Mouse (Mus musculus): ENCODE data around the gene Fam102a.

Gene Fam102a

DNA sequence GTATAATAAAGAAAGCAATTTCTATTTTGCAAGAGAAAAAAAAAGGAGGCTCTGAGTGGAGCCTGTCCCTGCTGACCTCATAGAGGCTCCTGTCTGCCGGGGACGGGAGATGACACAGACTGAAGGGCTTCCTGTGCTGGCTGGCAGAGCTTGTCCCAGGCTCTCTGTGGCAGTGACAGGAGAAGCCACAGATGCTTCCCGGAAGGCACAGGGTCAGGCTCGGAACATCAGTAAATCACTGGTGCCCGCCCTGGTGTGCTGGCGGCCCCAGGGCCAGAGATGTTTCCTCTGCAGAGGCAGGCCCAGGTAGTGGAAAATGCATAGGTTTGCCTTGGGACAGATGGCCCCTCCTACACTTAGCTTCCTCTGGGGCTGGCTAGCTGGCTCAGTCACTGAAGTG, 20.8 kb upstream of the Fam102a start:
- DNase-seq (ENCODE audit: low spot score in 2 of 2), result no peak

GRCm38 (mm10) chr2:32517233-32517867, 17.8 kb upstream of the Fam102a start:
- DNase-seq (ENCODE audit: low spot score in 2 of 2), result no peak

GRCm38 (mm10) chr2:32520034-32520990, 14.8 kb upstream of the Fam102a start:
- no peak for DNase-seq (ENCODE audit: low spot score in 2 of 2)

GRCm38 (mm10) chr2:32524536-32525031, 10.5 kb upstream of the Fam102a start:
- DNase-seq (ENCODE audit: low spot score in 2 of 2), result no peak

DNA sequence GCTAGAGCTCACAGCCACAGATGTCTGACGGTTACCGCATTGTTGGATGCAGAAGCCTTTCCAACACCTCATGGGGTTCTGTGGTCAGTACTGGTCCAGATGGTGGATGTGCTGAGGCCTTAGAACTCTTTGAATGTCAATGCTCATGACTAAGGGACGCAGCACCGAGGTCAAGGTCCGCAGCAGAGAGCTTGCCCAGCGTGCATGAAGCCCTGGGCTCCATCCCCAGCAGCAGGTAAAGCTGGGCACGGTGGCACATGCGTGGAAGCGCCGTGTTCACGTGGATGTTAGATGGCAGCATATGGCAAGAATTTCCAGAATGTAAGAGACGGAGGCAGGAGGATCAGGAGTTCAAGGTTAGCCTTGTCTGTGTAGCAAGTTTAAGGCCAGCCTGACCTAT, 9.3 kb upstream of the Fam102a start:
- no peak for DNase-seq (ENCODE audit: low spot score in 2 of 2)

DNA sequence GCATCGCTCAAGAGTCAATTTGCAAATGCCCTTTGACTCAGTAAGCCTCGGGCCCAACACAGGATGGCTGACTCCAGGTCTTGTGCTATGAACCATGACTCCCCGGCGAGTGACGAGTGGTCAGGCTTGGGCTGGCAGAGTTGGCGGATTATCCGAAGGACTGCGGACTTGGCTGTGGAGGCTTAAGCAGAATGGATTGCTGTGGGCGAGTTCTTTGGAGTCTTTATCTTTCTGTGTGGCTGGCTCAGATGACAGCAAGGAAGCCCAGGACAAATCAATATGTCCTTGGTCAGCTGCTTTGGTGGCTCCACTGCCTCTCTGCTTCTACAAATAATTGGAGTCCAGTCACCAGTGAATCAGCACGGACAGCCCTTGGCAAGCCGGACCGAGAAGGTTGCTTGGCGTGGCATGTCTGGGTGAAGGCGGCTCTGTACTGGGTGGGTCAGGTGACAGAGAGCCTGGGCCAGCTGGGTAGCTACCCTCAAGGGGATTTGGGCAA, 7.6 kb upstream of the Fam102a start:
- DNase-seq (ENCODE audit: low spot score in 2 of 2), result no peak

DNA sequence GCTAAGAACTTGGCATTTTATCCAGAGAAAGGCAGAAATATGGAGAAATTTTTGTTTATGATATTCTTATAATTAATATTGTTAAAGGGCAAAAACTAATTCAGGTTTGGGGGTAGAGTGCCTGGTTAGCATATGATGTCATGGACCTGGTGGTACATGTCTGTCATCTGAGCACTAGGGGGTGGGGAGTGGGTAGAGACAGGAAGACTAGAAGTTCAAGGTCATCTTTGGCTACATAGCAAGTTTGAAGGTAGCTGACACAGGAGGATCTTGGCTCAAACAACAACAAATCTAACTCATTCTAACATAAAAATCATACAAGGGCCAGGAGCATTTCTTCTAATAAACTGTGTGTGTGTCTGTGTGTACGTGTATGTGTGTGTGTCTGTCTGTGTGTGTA, 6.8 kb upstream of the Fam102a start:
- DNase-seq (ENCODE audit: low spot score in 2 of 2), result no peak

DNA sequence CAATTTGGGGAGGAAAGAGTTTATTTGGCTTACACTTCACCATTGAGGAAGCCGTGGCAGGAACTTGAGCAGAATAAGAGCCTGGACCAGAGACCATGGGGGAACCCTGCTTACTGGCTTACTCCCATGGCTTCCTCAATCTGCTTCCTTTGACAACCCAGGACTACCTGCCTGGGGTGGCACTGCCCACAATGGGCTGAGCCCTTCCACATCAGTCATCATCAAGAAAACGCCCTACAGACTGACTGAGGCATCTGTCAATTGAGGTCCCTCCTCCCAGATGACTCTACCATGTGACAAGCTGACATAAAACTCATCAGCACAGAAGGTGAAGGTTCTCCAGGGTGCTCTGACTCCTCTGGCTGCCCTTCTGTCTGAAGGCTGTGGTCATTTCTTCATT, 4.7 kb upstream of the Fam102a start:
- no peak for DNase-seq (ENCODE audit: low spot score in 2 of 2)

DNA sequence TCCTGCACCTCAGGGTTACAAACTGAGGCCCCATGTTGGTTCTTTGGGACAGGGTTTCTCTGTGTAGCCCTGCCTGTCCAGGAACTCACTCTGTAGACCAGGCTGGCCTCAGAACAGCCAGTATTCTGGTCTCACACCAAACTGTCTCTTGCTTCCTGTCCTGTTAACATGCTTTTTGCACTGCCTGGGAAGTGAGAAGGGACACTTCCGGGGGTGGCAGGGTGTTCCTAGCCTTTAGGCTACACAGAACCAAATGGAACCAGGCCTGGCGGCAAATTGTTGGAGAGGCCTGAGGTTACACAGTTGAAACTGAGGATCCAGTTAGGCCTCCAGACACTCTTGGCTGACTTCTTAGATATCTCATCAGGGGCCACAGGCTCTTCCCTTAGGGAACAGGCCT, 2.0 kb upstream of the Fam102a start:
- DNase-seq (ENCODE audit: low spot score in 2 of 2), result no peak

GRCm38 (mm10) chr2:32534061-32534732, 935 bp upstream of the Fam102a start:
- DNase-seq (ENCODE audit: low spot score in 2 of 2), result no peak

DNA sequence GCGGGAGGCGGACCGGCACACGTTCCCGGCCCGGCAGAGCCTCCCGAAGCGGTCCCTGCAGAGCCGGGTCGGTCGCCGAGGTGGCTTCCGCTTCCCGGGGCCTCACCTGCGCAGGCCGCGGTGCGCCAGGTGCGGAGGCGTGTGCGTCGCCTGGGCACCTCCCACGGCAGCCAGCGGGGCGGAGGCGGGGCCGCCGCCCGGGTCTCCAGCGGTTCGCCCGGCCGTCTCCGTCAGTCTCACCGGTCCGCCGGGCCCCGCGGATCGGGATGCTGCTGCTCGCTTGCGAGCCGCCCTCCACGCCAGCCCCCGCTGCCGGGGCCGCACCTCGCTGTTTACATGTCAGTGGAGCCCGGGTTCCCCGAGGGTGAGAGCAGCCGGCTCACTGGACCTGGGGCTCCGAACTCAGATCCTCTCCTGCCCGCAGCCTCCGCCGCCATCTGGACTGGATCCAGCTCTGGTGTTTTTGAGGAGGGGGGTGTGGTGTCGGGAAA, 414 bp downstream of the Fam102a start:
- peak; percentile 36 to 45 for DNase-seq (ENCODE audit: low spot score in 2 of 2)

DNA sequence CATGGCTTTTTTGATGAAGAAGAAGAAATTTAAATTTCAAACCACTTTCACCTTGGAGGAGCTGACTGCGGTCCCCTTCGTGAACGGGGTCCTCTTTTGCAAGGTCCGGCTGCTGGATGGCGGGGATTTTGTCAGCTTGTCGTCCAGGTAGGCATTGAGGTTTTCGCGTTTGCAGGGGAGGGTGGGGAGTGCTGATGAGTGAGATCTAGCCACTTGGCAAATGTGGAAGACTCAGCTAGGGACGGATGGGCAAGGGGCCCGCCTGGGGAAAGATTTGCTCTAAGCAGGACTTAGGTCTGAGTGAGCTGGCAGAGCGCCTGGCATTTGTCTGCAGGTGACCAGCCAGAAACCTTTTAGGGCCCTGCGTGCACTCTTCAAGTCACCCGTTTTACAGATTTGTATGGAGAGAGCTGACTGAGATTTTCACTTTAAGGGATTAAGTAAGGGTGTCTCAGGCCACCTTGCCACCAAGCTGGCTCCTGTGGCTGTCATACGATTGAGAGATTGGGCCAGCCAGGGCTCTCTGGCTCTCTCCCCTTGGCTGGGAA, 1.0 kb downstream of the Fam102a start:
- DNase-seq (ENCODE audit: low spot score in 2 of 2), result no peak

DNA sequence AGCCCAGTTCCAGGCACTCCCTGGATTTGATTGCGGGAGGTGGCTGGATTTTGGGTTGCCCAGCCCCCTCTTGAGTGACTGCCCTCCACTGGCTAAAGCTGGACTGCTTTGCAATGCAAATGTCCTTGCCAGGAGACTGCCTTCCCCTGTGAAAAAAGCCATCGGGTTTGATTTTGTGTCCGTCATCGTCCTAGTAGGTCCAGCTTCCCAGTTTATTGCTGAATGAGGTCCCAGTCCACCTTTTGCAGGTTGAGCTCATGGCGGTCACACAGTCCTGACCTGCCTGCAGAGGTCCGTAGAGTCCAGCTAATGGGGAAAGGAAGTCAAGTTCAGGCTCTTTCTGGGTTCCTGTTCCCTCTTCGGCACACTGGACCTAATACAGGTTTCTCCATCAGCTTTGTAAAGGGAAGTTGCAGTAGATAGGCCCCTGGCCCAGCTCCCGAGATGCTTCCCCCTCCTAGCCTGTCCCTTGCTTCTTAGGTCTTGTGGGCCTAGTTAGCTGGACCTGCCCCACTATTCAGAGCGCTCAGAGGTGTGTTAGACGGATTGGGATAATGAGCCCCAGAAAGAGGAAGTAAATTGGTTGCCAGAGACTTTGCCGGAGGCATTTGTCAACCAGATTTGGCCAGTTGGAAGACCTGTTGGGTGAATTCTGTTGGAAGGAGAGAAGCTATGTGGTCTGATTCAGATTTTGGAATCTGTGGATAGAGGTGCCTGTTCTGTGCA, 1.7 kb downstream of the Fam102a start:
- peak; percentile 54 to 70 for DNase-seq (ENCODE audit: low spot score in 2 of 2)

DNA sequence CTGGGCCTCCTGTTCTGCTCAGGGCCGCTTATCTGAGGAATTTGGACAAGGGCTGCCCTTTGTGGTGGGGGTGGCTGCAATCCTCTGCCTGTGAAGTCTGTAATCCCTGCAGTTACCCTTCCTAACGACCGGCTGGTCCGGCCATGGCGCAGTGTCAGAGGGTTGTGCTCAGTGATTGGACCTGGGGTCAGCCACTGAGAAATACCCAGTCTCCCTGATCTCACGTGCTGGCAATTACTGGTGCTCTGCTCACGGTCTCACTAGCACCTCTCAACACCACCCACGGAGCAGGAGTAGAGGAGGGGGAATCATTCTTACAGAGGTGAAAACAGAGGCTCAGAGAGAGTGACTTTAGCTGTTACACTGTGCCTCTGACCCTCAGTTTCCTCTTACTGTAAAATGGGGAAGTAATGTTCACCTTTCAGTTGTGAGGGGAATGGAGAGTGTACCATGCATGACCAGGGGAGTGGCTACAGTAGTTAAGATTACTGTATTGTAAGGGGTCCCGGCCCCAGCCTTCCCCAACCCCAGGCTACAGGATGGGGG, 2.3 kb downstream of the Fam102a start:
- no peak for DNase-seq (ENCODE audit: low spot score in 2 of 2)

- no peak for DNase-seq (ENCODE audit: low spot score in 2 of 2)
Measured at GRCm38 (mm10) chr2:32537941-32538340, 2.8 kb downstream of the Fam102a start.

GRCm38 (mm10) chr2:32538461-32538860, 3.3 kb downstream of the Fam102a start:
- no peak for DNase-seq (ENCODE audit: low spot score in 2 of 2)

DNA sequence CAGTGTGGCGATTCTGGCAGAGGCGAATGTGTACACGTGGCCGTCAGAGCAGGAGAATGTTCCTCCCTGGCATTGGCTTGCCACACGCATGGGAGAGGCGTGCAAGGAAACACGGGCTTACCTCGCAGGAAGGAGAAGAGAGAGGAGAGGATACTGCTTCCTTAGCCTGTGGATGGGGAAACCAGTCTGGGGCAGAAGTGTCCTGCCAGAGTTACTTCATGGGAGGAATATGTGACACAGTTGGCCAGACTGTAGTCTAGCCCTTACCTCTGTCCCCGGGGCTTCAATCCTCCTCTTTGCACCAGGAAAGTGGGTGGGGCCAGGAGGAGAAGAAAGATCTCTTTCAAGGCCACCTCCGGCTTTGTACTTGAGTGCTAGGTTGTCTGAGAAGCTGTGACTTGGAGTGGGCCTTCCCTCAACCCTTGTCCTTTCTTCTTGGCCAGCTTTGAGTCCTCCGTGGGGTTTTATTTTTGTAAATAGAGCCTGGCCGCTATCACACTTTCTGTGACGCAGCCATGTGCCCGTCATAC, 4.4 kb downstream of the Fam102a start:
- DNase-seq (ENCODE audit: low spot score in 2 of 2), result no peak

- DNase-seq (ENCODE audit: low spot score in 2 of 2), result no peak
Measured at GRCm38 (mm10) chr2:32541333-32541908, 6.3 kb downstream of the Fam102a start.

- no peak for DNase-seq (ENCODE audit: low spot score in 2 of 2)
Measured at GRCm38 (mm10) chr2:32541986-32542573, 6.9 kb downstream of the Fam102a start.

DNA sequence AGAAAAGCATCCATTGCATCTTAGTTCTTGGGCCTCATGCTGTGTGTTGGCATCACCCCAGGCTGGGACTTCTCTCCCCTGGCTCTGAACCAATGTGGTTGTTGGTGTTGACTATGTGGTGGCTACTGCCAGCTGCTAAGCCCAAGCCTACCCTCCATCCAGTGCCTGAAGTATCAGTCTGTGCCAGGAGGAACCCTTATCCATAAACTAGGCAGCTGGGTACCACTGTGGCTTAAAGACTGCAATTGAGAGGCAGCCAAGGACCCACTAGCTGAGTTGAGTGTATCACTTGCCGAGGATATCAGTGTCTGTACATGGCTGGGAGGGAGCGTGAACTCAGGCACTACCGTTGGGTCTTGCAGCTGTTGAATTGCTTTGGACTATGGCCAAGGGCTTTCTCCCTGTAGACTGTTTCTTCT, 7.9 kb downstream of the Fam102a start:
- no peak for DNase-seq (ENCODE audit: low spot score in 2 of 2)

Data from right cerebral cortex, adult 2 months (tissue).